In genomic region chrX:12252680-12253021, GRCm38 (mm10) we compare ENCODE assay signal across 8 mouse cellular contexts.
DNase-seq lines count a peak whose midpoint lies in the region; ATAC-seq and TF ChIP-seq lines count a peak whose summit lies in the region.

No protein-coding gene starts in this region.

- TF ChIP-seq CTCF in Patski (IDR thresholded peaks at IDR 0.05): no peak

- peaks cover 3% of the 10 kb centered on the region; the same call in 1 of the 2 replicates for H3K4me1 ChIP-seq in kidney, embryonic 15.5 days
- H3K4me1 ChIP-seq in hindbrain, embryonic 10.5 days (replicated peaks): peaks cover 9% of the 10 kb centered on the region; the same call in 1 of the 2 replicates
- no peaks in the 10 kb centered on the region for H3K4me1 ChIP-seq in midbrain, embryonic 11.5 days (ENCODE audit: control insufficient read depth, insufficient read depth, low read length)

- no peaks in the 10 kb centered on the region for H3K9me3 ChIP-seq in kidney, embryonic 15.5 days (replicated peaks)
- no peaks in the 10 kb centered on the region for H3K9me3 ChIP-seq in hindbrain, embryonic 10.5 days
- H3K9me3 ChIP-seq in midbrain, embryonic 11.5 days (ENCODE audit: control insufficient read depth, low read length): no peaks in the 10 kb centered on the region

- peaks cover 22% of the 10 kb centered on the region; the same call in 1 of the 2 replicates for H3K27me3 ChIP-seq in kidney, embryonic 15.5 days
- no peaks in the 10 kb centered on the region for H3K27me3 ChIP-seq in Patski
- peaks cover 43% of the 10 kb centered on the region for H3K27me3 ChIP-seq in hindbrain, embryonic 10.5 days (ENCODE audit: insufficient read depth, poor library complexity, severe bottlenecking)
- H3K27me3 ChIP-seq in midbrain, embryonic 11.5 days (ENCODE audit: control insufficient read depth, insufficient read depth, low read length): peaks cover 2% of the 10 kb centered on the region; the same call in 1 of the 2 replicates

- no peak overlapping the region for H3K27ac ChIP-seq in kidney, embryonic 15.5 days
- peak overlapping the region; percentile 72 for H3K27ac ChIP-seq in hindbrain, embryonic 10.5 days
- no peak overlapping the region for H3K27ac ChIP-seq in midbrain, embryonic 11.5 days (ENCODE audit: low read depth, low read length)

- no peak for DNase-seq in kidney, adult 18-20 months
- no peak for DNase-seq in Patski (ENCODE audit: low read depth, low spot score)
- no peak for DNase-seq in hindbrain, embryonic 10.5 days (ENCODE audit: low spot score)
- no peak for DNase-seq in midbrain, embryonic 11.5 days (ENCODE audit: low spot score, missing footprints)
- DNase-seq in thymus, postnatal 14 days: no peak
- no peak for DNase-seq in cerebellum, postnatal 4 days (ENCODE audit: low spot score in 2 of 2)
- DNase-seq in gastrocnemius, postnatal 25 days: no peak

- peak; percentile 29; the same call in 1 of the 2 replicates for ATAC-seq in kidney, embryonic 15.5 days (replicated peaks; ENCODE audit: low FRiP score)
- peak; percentile 20 for ATAC-seq in Patski
- ATAC-seq in midbrain, embryonic 11.5 days (ENCODE audit: low FRiP score): no peak

- H3K4me3 ChIP-seq in kidney, embryonic 15.5 days (replicated peaks): peak overlapping the region; percentile 39
- peak overlapping the region; percentile 45 for H3K4me3 ChIP-seq in hindbrain, embryonic 10.5 days
- peak overlapping the region; percentile 13; the same call in 1 of the 2 replicates for H3K4me3 ChIP-seq in midbrain, embryonic 11.5 days (ENCODE audit: low read depth, low read length)

- POLR2A ChIA-PET in Patski (lab: Charles Lee): interaction anchor here (0.7 kb wide), 1 partner anchor 148 kb away, joined by 4 read pairs; no protein-coding TSS in a partner anchor

- H3K36me3 ChIP-seq in kidney, embryonic 15.5 days: no peaks in the 10 kb centered on the region
- no peaks in the 10 kb centered on the region for H3K36me3 ChIP-seq in hindbrain, embryonic 10.5 days
- no peaks in the 10 kb centered on the region for H3K36me3 ChIP-seq in midbrain, embryonic 11.5 days (ENCODE audit: control insufficient read depth, insufficient read depth, low read length)

- H3K9ac ChIP-seq in kidney, embryonic 15.5 days: 0 out of 2 replicates have a peak overlapping the region, but pooled peaks have one; percentile 31
- H3K9ac ChIP-seq in midbrain, embryonic 11.5 days (ENCODE audit: low read length): no peak overlapping the region; the same call in 1 of the 2 replicates

- H3K4me2 ChIP-seq in kidney, embryonic 15.5 days: peak overlapping the region; percentile 66
- peak overlapping the region; percentile 44 for H3K4me2 ChIP-seq in midbrain, embryonic 11.5 days

- in situ Hi-C loops in Patski (cut with MboI; ENCODE audit: low pct_unique_long_range_greater_than_20kb): no loop called here

- 11% methylated on average over 16 of the region's 16 CpGs for WGBS in kidney, embryonic 15.5 days
- 13% methylated on average over 16 of the region's 16 CpGs for WGBS in hindbrain, embryonic 10.5 days
- WGBS in midbrain, embryonic 11.5 days: 10% methylated on average over 16 of the region's 16 CpGs

- CTCF ChIA-PET in Patski (lab: Charles Lee): interaction anchor here (1.2 to 1.3 kb wide), 2 partner anchors 38 to 724 kb away, joined by 3 to 4 read pairs; no protein-coding TSS in a partner anchor
